Mouse (Mus musculus) liver, adult 2 months (tissue): ENCODE results near the gene Fap. TPM values are rescaled to one million over a fixed set of nuclear protein-coding genes. Genes with fewer than 3 reads are reported as not detected.

Experiments
- DNase-seq: peaks from one replicate; pipeline ENCODE4 v3.0.0-alpha.2; 2011; ENCODE audit warnings: low read depth, low spot score; ENCODE audit errors: extremely low read depth
- H3K27ac ChIP-seq: fragments of 200-500 bp; replicated peaks from 2 replicates; pipeline ENCODE4 v1.5.1; 2012; ENCODE audit warnings: low read depth, mild to moderate bottlenecking, control low read depth, inconsistent platforms, low read length; ENCODE audit not compliant: insufficient read depth
- H3K27me3 ChIP-seq: fragments of 200-500 bp; 2 replicates; pipeline ENCODE4 v1.6.1; 2012; ENCODE audit warnings: mild to moderate bottlenecking, moderate library complexity, low read length, inconsistent platforms; ENCODE audit not compliant: control insufficient read depth, insufficient read depth
- H3K36me3 ChIP-seq: fragments of 200-500 bp; 2 replicates; pipeline ENCODE4 v1.6.1; 2012; ENCODE audit warnings: low read length, inconsistent platforms; ENCODE audit not compliant: control insufficient read depth, insufficient read depth
- H3K4me1 ChIP-seq: fragments of 200-500 bp; 2 replicates; pipeline ENCODE4 v1.6.1; 2011; ENCODE audit warnings: low read length; ENCODE audit not compliant: control insufficient read depth, insufficient read depth
- H3K4me3 ChIP-seq: fragments of 200-500 bp; 2 replicates; pipeline ENCODE4 v1.5.1; 2011; ENCODE audit warnings: low read depth, mild to moderate bottlenecking, control low read depth, low read length, moderate library complexity; ENCODE audit not compliant: insufficient read depth
- H3K79me2 ChIP-seq: fragments of 200-500 bp; 2 replicates; pipeline ENCODE4 v1.6.1; 2012; ENCODE audit warnings: inconsistent platforms, mild to moderate bottlenecking, low read length, moderate library complexity; ENCODE audit not compliant: control insufficient read depth, insufficient read depth
- H3K9ac ChIP-seq: fragments of 200-500 bp; 2 replicates; pipeline ENCODE4 v1.6.1; 2012; ENCODE audit warnings: low read depth, mild to moderate bottlenecking, control low read depth, inconsistent platforms, low read length
- CTCF ChIP-seq: fragments of 200-500 bp; IDR thresholded peaks from 2 replicates; pipeline ENCODE4 v1.5.1; 2011; ENCODE audit warnings: low read depth, low read length, control low read depth
- POLR2A ChIP-seq: fragments of 200-500 bp; IDR thresholded peaks from 2 replicates; pipeline ENCODE4 v1.6.1; 2011; ENCODE audit warnings: low read length, control low read depth; ENCODE audit not compliant: insufficient read depth; ENCODE audit errors: extremely low read depth
- WGBS: fragments of 180-500 bp; shearing (Covaris S2); methylation state at CpG from one replicate; pipeline ENCODE4 v1.1.7; 2018; 5-methylcytosine and 5-hydroxymethylcytosine counted together
- polyA plus RNA-seq: library from polyadenylated mRNA; depleted of rRNA; stranded (reverse); fragments of >200 nt; gene quantifications from 2 replicates; pipeline ENCODE4 v1.2.3, GENCODE M21; 2012
- total RNA-seq: library from RNA; depleted of rRNA; stranded (reverse); fragments of >200 nt; gene quantifications from 2 replicates; pipeline ENCODE4 v1.2.3, GENCODE M21; 2014

Fap gene
- total and polyA plus RNA-seq, 2 experiments: 0.20 to 0.74 TPM

- WGBS: 88% methylated on average over 9 of the region's 9 CpGs
- no peaks in the 10 kb centered on the region for H3K27me3 ChIP-seq
- no peaks in the 10 kb centered on the region for H3K79me2 ChIP-seq
- H3K9ac ChIP-seq: no peak overlapping the region
- DNase-seq: no peak
- no peak overlapping the region for H3K4me3 ChIP-seq
- no peaks in the 10 kb centered on the region for H3K36me3 ChIP-seq
- no peak for TF ChIP-seq CTCF
- TF ChIP-seq POLR2A: no peak
- H3K27ac ChIP-seq: no peak overlapping the region
- H3K4me1 ChIP-seq: no peaks in the 10 kb centered on the region
Observed at GRCm38 (mm10) chr2:62556349-62556748, 17.5 kb downstream of the Fap start.

GRCm38 (mm10) chr2:62549659-62550058, 24.2 kb downstream of the Fap start:
- WGBS: 83% methylated on average over 3 of the region's 3 CpGs
- H3K79me2 ChIP-seq: no peaks in the 10 kb centered on the region
- no peak overlapping the region for H3K27ac ChIP-seq
- TF ChIP-seq POLR2A: no peak
- peak; percentile 27; the same call in 1 of the 2 replicates for TF ChIP-seq CTCF
- no peak overlapping the region for H3K9ac ChIP-seq
- no peaks in the 10 kb centered on the region for H3K36me3 ChIP-seq
- no peak overlapping the region for H3K4me3 ChIP-seq
- H3K27me3 ChIP-seq: no peaks in the 10 kb centered on the region
- H3K4me1 ChIP-seq: no peaks in the 10 kb centered on the region
- no peak for DNase-seq

- Histone ChIP-seq H3K4me1 (no peaks in the 10 kb centered on the region), H3K27me3 (no peaks in the 10 kb centered on the region), H3K27ac (no peak overlapping the region), H3K9ac (no peak overlapping the region), H3K79me2 (no peaks in the 10 kb centered on the region), H3K36me3 (no peaks in the 10 kb centered on the region), H3K4me3 (no peak overlapping the region)
- DNase-seq: no peak
- TF ChIP-seq CTCF (no peak), POLR2A (no peak)
- WGBS: 83% methylated on average over 4 of the region's 4 CpGs
Observed at GRCm38 (mm10) chr2:62549131-62549530, 24.7 kb downstream of the Fap start.

- Histone ChIP-seq H3K36me3 (no peaks in the 10 kb centered on the region), H3K4me1 (no peaks in the 10 kb centered on the region), H3K9ac (no peak overlapping the region), H3K27ac (no peak overlapping the region), H3K79me2 (no peaks in the 10 kb centered on the region), H3K27me3 (no peaks in the 10 kb centered on the region), H3K4me3 (no peak overlapping the region)
- TF ChIP-seq CTCF (no peak), POLR2A (no peak)
- WGBS: 92% methylated on average over 5 of the region's 5 CpGs
- no peak for DNase-seq
Observed at GRCm38 (mm10) chr2:62548104-62548503, 25.8 kb downstream of the Fap start.

- TF ChIP-seq POLR2A: no peak
- H3K9ac ChIP-seq: no peak overlapping the region
- no peaks in the 10 kb centered on the region for H3K27me3 ChIP-seq
- no peak for DNase-seq
- H3K27ac ChIP-seq: no peak overlapping the region
- H3K79me2 ChIP-seq: no peaks in the 10 kb centered on the region
- H3K4me3 ChIP-seq: no peak overlapping the region
- 74% methylated on average over 8 of the region's 8 CpGs for WGBS
- H3K4me1 ChIP-seq: no peaks in the 10 kb centered on the region
- H3K36me3 ChIP-seq: no peaks in the 10 kb centered on the region
Observed at GRCm38 (mm10) chr2:62535483-62535882, 38.4 kb downstream of the Fap start.

- Histone ChIP-seq H3K4me1 (no peaks in the 10 kb centered on the region), H3K27me3 (no peaks in the 10 kb centered on the region), H3K79me2 (no peaks in the 10 kb centered on the region), H3K9ac (no peak overlapping the region), H3K36me3 (no peaks in the 10 kb centered on the region), H3K27ac (no peak overlapping the region), H3K4me3 (no peak overlapping the region)
- WGBS: 60% methylated on average over 1 of the region's 1 CpGs
- TF ChIP-seq CTCF: no peak
- TF ChIP-seq POLR2A: no peak
- DNase-seq: no peak
Observed at GRCm38 (mm10) chr2:62531065-62531464, 42.8 kb downstream of the Fap start.
